In genomic region chr17:35504628-35505481, GRCm38 (mm10) we compare ENCODE assay signal across 19 mouse cellular contexts. TPM values are rescaled to one million over a fixed set of nuclear protein-coding genes. Genes with fewer than 3 reads are reported as not detected.
"Had no signal": no experiment of that assay in that cellular context is flagged by ENCODE, and none has a peak within 500 bp of the region (broad histone marks: within the 10 kb centered on the region; RNA-seq: fewer than 3 reads in every experiment).

No protein-coding gene starts in this region.

- ATAC-seq: intestine, postnatal 0 days; liver, postnatal 0 days had no signal

- H3K27ac ChIP-seq: liver, embryonic 13.5 days; lung, embryonic 15.5 days; neural tube, embryonic 13.5 days; stomach, embryonic 15.5 days had no signal

- DNase-seq: kidney, adult 9 months; kidney, postnatal 10 days; kidney, postnatal 4 days; left cerebral cortex, postnatal 4 days; liver, embryonic 13.5 days; liver, postnatal 0 days; midbrain, embryonic 14.5 days; retina, postnatal 1 day; right cerebral cortex, postnatal 4 days; spleen, adult 18-20 months; thymus, postnatal 4 days had no signal

- H3K36me3 ChIP-seq: liver, embryonic 13.5 days; lung, embryonic 15.5 days; neural tube, embryonic 13.5 days; stomach, embryonic 15.5 days had no signal

- H3K4me2 ChIP-seq: liver, embryonic 13.5 days; lung, embryonic 15.5 days; neural tube, embryonic 13.5 days; stomach, embryonic 15.5 days had no signal

- H3K4me1 ChIP-seq: liver, embryonic 13.5 days had no signal

- H3K9me3 ChIP-seq: liver, embryonic 13.5 days; lung, embryonic 15.5 days; neural tube, embryonic 13.5 days; stomach, embryonic 15.5 days had no signal

- H3K9ac ChIP-seq: liver, embryonic 13.5 days; liver, postnatal 0 days; lung, embryonic 15.5 days; neural tube, embryonic 13.5 days; stomach, embryonic 15.5 days had no signal

- H3K4me3 ChIP-seq: liver, embryonic 13.5 days; lung, embryonic 15.5 days; neural tube, embryonic 13.5 days; stomach, embryonic 15.5 days had no signal

RNA-seq across cellular contexts. Expression of gene Pou5f1, which starts 1.0 kb away (rescaled TPM):
- total RNA-seq: left cerebral cortex, adult 18-20 months; left cerebral cortex, postnatal 10 days; left cerebral cortex, postnatal 4 days had no signal
- polyA plus RNA-seq: intestine, postnatal 0 days; liver, embryonic 13.5 days; liver, postnatal 0 days; midbrain, embryonic 14.5 days; neural tube, embryonic 13.5 days; stomach, embryonic 15.5 days had no signal

RNA-seq across cellular contexts. Expression of gene Psors1c2, which starts 28.1 kb away (rescaled TPM):
- total RNA-seq: megakaryocyte-erythroid progenitor cell, adult 5-6 weeks had no signal
- polyA plus RNA-seq: intestine, postnatal 0 days had no signal

RNA-seq across cellular contexts. Expression of gene H2-Q10, which starts 35.0 kb away (rescaled TPM):
- total RNA-seq: layer of hippocampus, postnatal 14 days; left cerebral cortex, postnatal 10 days had no signal
- polyA plus RNA-seq: midbrain, embryonic 14.5 days; neural tube, embryonic 13.5 days had no signal
